Mouse (Mus musculus) T-cell, adult 2 months (primary cell): Measurements from ENCODE around the gene Ptbp3.

Source experiments
- DNase-seq: peaks from one replicate; pipeline ENCODE4 v3.0.0; 2022; ENCODE audit warnings: low spot score

Gene Ptbp3

DNA sequence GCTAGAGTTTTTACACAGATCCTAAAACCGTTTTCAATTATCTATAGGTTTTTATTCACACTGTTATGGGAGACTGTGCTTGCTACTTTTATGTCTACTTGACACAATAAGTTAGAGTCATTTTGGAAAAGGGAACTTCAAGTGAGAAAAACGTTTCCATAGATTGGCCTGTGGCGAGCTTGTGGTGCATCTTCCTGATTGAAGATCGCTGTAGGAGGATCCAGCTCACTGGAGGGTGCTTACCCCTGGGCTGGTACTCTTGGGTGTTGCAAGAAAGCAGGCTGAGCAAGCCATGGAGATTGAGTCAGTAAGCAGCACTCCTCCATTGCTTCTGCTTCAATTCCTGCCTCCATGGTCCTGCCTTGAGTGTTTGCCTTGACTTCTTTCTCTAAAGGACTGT, 113.2 kb downstream of the Ptbp3 start:
- no peak for DNase-seq

GRCm38 (mm10) chr4:59434039-59434438, 115.1 kb downstream of the Ptbp3 start:
- DNase-seq, result no peak

GRCm38 (mm10) chr4:59429128-59429527, 120.0 kb downstream of the Ptbp3 start:
- DNase-seq, result no peak

- DNase-seq, result no peak
Measured at GRCm38 (mm10) chr4:59426429-59426828, 122.7 kb downstream of the Ptbp3 start.

- no peak for DNase-seq
Measured at GRCm38 (mm10) chr4:59422808-59423207, 126.4 kb downstream of the Ptbp3 start.

GRCm38 (mm10) chr4:59422025-59422783, 127.0 kb downstream of the Ptbp3 start:
- no peak for DNase-seq
